ENCODE assay signal across 13 mouse cellular contexts in genomic region chr6:122344386-122345116, GRCm38 (mm10). TPM values are rescaled to one million over a fixed set of nuclear protein-coding genes. Genes with fewer than 3 reads are reported as not detected.
DNase-seq lines count a peak whose midpoint lies in the region; ATAC-seq and TF ChIP-seq lines count a peak whose summit lies in the region.
"Had no signal": no experiment of that assay in that cellular context is flagged by ENCODE, and none has a peak within 500 bp of the region (broad histone marks: within the 10 kb centered on the region; RNA-seq: fewer than 3 reads in every experiment).

No protein-coding gene starts in this region.

- ATAC-seq in forebrain, embryonic 13.5 days, result no peak
- ATAC-seq in kidney, postnatal 0 days (replicated peaks; ENCODE audit: low FRiP score, low read depth), result peak; percentile 56

- no peaks in the 10 kb centered on the region for H3K27me3 ChIP-seq in forebrain, embryonic 10.5 days (ENCODE audit: poor library complexity, severe bottlenecking)
- H3K27me3 ChIP-seq in forebrain, embryonic 13.5 days, result no peaks in the 10 kb centered on the region
- H3K27me3 ChIP-seq in kidney, postnatal 0 days (ENCODE audit: insufficient read depth, low read length), result no peaks in the 10 kb centered on the region
- H3K27me3 ChIP-seq: limb, embryonic 12.5 days had no signal

- 56% methylated on average over 9 of the region's 9 CpGs for WGBS in forebrain, embryonic 10.5 days
- 54% methylated on average over 9 of the region's 9 CpGs for WGBS in forebrain, embryonic 13.5 days
- 35% methylated on average over 9 of the region's 9 CpGs for WGBS in kidney, postnatal 0 days

- no peak for DNase-seq in forebrain, embryonic 10.5 days (ENCODE audit: extremely low spot score, low spot score)
- peak; percentile 83 for DNase-seq in kidney, postnatal 0 days (ENCODE audit: low spot score)
- DNase-seq in kidney, adult 9 months, result no peak
- peak; percentile 22 for DNase-seq in 3T3-L1 (ENCODE audit: low read depth, low spot score)
- peak; percentile 26 for DNase-seq in embryo, embryonic 10 days (ENCODE audit: low spot score)
- no peak for DNase-seq in ovary, postnatal 10 days (ENCODE audit: low spot score)
- no peak for DNase-seq in cerebellum, adult 11 months
- DNase-seq: adrenal gland, postnatal 36 days; kidney, adult 11 months; layer of hippocampus, postnatal 36 days had no signal

- no peak overlapping the region for H3K9ac ChIP-seq in forebrain, embryonic 13.5 days
- H3K9ac ChIP-seq in kidney, postnatal 0 days (ENCODE audit: low read depth, low read length), result no peak overlapping the region
- H3K9ac ChIP-seq: limb, embryonic 12.5 days had no signal

- H3K4me3 ChIP-seq in forebrain, embryonic 10.5 days, result no peak overlapping the region
- H3K4me3 ChIP-seq in forebrain, embryonic 13.5 days, result no peak overlapping the region
- H3K4me3 ChIP-seq in kidney, postnatal 0 days (replicated peaks; ENCODE audit: low read depth, low read length), result no peak overlapping the region
- H3K4me3 ChIP-seq: limb, embryonic 12.5 days had no signal

- no peaks in the 10 kb centered on the region for H3K36me3 ChIP-seq in forebrain, embryonic 10.5 days (replicated peaks)
- H3K36me3 ChIP-seq in forebrain, embryonic 13.5 days (ENCODE audit: poor library complexity, severe bottlenecking), result no peaks in the 10 kb centered on the region
- H3K36me3 ChIP-seq in kidney, postnatal 0 days (ENCODE audit: insufficient read depth, low read length), result no peaks in the 10 kb centered on the region
- H3K36me3 ChIP-seq: limb, embryonic 12.5 days had no signal

- H3K9me3 ChIP-seq in forebrain, embryonic 10.5 days, result no peaks in the 10 kb centered on the region
- no peaks in the 10 kb centered on the region for H3K9me3 ChIP-seq in forebrain, embryonic 13.5 days (replicated peaks)
- no peaks in the 10 kb centered on the region for H3K9me3 ChIP-seq in kidney, postnatal 0 days (replicated peaks; ENCODE audit: low read length)
- H3K9me3 ChIP-seq: limb, embryonic 12.5 days had no signal

- H3K4me2 ChIP-seq in forebrain, embryonic 13.5 days, result no peak overlapping the region
- H3K4me2 ChIP-seq in kidney, postnatal 0 days (ENCODE audit: low read length), result no peak overlapping the region
- H3K4me2 ChIP-seq: limb, embryonic 12.5 days; midbrain, embryonic 11.5 days had no signal

- H3K27ac ChIP-seq in forebrain, embryonic 10.5 days, result 0 out of 2 replicates have a peak overlapping the region, but pooled peaks have one; percentile 30
- no peak overlapping the region for H3K27ac ChIP-seq in forebrain, embryonic 13.5 days
- H3K27ac ChIP-seq in kidney, postnatal 0 days, result 0 out of 2 replicates have a peak overlapping the region, but pooled peaks have one; percentile 34
- H3K27ac ChIP-seq: limb, embryonic 12.5 days had no signal

- no peak for TF ChIP-seq CTCF in kidney, postnatal 0 days (IDR thresholded peaks at IDR 0.05; ENCODE audit: low read depth)

- H3K4me1 ChIP-seq in forebrain, embryonic 10.5 days, result peaks cover 36% of the 10 kb centered on the region
- peaks cover 10% of the 10 kb centered on the region; the same call in 1 of the 2 replicates for H3K4me1 ChIP-seq in forebrain, embryonic 13.5 days
- peaks cover 14% of the 10 kb centered on the region; the same call in 1 of the 2 replicates for H3K4me1 ChIP-seq in kidney, postnatal 0 days (replicated peaks; ENCODE audit: insufficient read depth, low read length)

RNA-seq across cellular contexts. Expression of gene Phc1, which starts 4.2 kb away (rescaled TPM):
- polyA plus RNA-seq in forebrain, embryonic 10.5 days (2016; fragmentation: Nextera tagmentation; extraction: Ambion mirVana), result 26.2 and 29.7 TPM in 2 replicates
- polyA plus RNA-seq in forebrain, embryonic 13.5 days (2015; fragmentation: Nextera tagmentation; extraction: Ambion mirVana), result 29.9 and 33.0 TPM in 2 replicates
- polyA plus RNA-seq in kidney, postnatal 0 days (2015; fragmentation: Nextera tagmentation; extraction: Ambion mirVana), result 13.6 and 14.0 TPM in 2 replicates

RNA-seq across cellular contexts. Expression of gene M6pr, which starts 36.0 kb away (rescaled TPM):
- polyA plus RNA-seq in forebrain, embryonic 10.5 days (2016; fragmentation: Nextera tagmentation; extraction: Ambion mirVana), result 92.7 and 92.9 TPM in 2 replicates
- 58.9 and 64.8 TPM in 2 replicates for polyA plus RNA-seq in forebrain, embryonic 13.5 days (2015; fragmentation: Nextera tagmentation; extraction: Ambion mirVana)
- polyA plus RNA-seq in kidney, postnatal 0 days (2015; fragmentation: Nextera tagmentation; extraction: Ambion mirVana), result 130 and 138 TPM in 2 replicates

Comparison
In these comparisons a context has a peak if more than half of its experiments do, and no peak if none do; other contexts are left out.
1. DNase-seq: peak in kidney, postnatal 0 days (single experiment), 3T3-L1 (single experiment) and embryo, embryonic 10 days (single experiment); none in forebrain, embryonic 10.5 days (single experiment), kidney, adult 9 months (single experiment), ovary, postnatal 10 days (single experiment) and cerebellum, adult 11 months (single experiment).